ENCODE assay signal across 8 mouse cellular contexts in the genomic region with DNA sequence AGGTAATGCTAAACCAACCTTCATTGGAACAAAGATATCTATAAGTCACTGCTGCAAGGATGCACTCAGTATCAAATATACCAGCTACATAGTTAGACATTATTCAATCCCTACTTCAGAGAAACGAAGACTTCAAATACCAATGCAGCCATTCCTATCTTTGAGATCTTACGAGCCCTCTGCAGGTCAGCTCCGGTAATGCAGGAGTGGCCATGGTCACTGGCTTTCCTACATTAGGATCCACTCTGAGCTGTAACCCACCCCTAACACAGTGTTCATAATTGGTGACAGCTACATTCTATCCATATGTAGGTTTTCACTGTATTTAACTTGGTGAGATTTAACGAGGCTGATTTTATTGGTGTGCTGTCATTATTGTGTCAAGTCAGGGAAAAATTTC.
DNase-seq lines count a peak whose midpoint lies in the region; ATAC-seq and TF ChIP-seq lines count a peak whose summit lies in the region.

No protein-coding gene starts in this region.

- no peaks in the 10 kb centered on the region for H3K4me1 ChIP-seq in ES-Bruce4 (ENCODE audit: control insufficient read depth, insufficient read depth, low read length)
- H3K4me1 ChIP-seq in forebrain, embryonic 12.5 days: no peaks in the 10 kb centered on the region

- no peaks in the 10 kb centered on the region for H3K27me3 ChIP-seq in ES-Bruce4 (ENCODE audit: control insufficient read depth, insufficient read depth, low read length, poor library complexity, severe bottlenecking)
- no peaks in the 10 kb centered on the region for H3K27me3 ChIP-seq in forebrain, embryonic 12.5 days

- TF ChIP-seq POLR2A in ES-Bruce4 (IDR thresholded peaks at IDR 0.05; ENCODE audit: insufficient read depth, low read length): no peak

- H3K36me3 ChIP-seq in ES-Bruce4 (ENCODE audit: control insufficient read depth, insufficient read depth, low read length, poor library complexity, severe bottlenecking): no peaks in the 10 kb centered on the region
- no peaks in the 10 kb centered on the region for H3K36me3 ChIP-seq in forebrain, embryonic 12.5 days (replicated peaks)

- H3K4me2 ChIP-seq in forebrain, embryonic 12.5 days: no peak overlapping the region

- no peak overlapping the region for H3K27ac ChIP-seq in ES-Bruce4 (ENCODE audit: insufficient read depth, low read length)
- no peak overlapping the region for H3K27ac ChIP-seq in forebrain, embryonic 12.5 days
- no peak overlapping the region for H3K27ac ChIP-seq in layer of hippocampus, adult 2 months

- ATAC-seq in forebrain, embryonic 12.5 days (ENCODE audit: low FRiP score): peak; percentile 72
- ATAC-seq in hematopoietic stem cell, adult 5-6 weeks (replicated peaks in 1 of 2; ENCODE audit: insufficient read depth in 1 of 2, low FRiP score in 2 of 2, low TSS enrichment in 1 of 2, low read depth in 1 of 2, poor library complexity in 2 of 2, severe bottlenecking in 2 of 2): peak; percentile 59 to 68

- TF ChIP-seq CTCF in ES-Bruce4 (IDR thresholded peaks at IDR 0.05; ENCODE audit: low read depth, low read length): peak; percentile 58
- peak; percentile 98 for TF ChIP-seq CTCF in layer of hippocampus, adult 2 months (conservative IDR thresholded peaks at IDR 0.05)

- H3K9me3 ChIP-seq in ES-Bruce4 (replicated peaks; ENCODE audit: control insufficient read depth, insufficient read depth, low read length, poor library complexity, severe bottlenecking): no peaks in the 10 kb centered on the region
- H3K9me3 ChIP-seq in forebrain, embryonic 12.5 days: no peaks in the 10 kb centered on the region

- 24% methylated on average over 4 of the region's 4 CpGs for WGBS in forebrain, embryonic 12.5 days

- DNase-seq in c-Kit-positive CD71-negative TER-119-negative erythroid progenitor cells, embryonic 14.5 days (ENCODE audit: low read depth): peak; percentile 59
- DNase-seq in layer of hippocampus, adult 2 months (ENCODE audit: low spot score in 2 of 2): peak; percentile 63 to 84
- peak; percentile 88 for DNase-seq in lung, postnatal 14 days
- DNase-seq in retina, postnatal 7 days (ENCODE audit: low read depth, low spot score): peak; percentile 37
- DNase-seq in urinary bladder, postnatal 14 days (ENCODE audit: low spot score): peak; percentile 76

- no peak for TF ChIP-seq EP300 in ES-Bruce4 (IDR thresholded peaks at IDR 0.05; ENCODE audit: insufficient read depth, low read depth, low read length)

- no peak overlapping the region for H3K4me3 ChIP-seq in ES-Bruce4 (ENCODE audit: low read depth, low read length)
- H3K4me3 ChIP-seq in forebrain, embryonic 12.5 days (replicated peaks): no peak overlapping the region
- no peak overlapping the region for H3K4me3 ChIP-seq in layer of hippocampus, adult 2 months

- H3K9ac ChIP-seq in ES-Bruce4 (ENCODE audit: low read depth, poor library complexity, severe bottlenecking): no peak overlapping the region
- H3K9ac ChIP-seq in forebrain, embryonic 12.5 days: no peak overlapping the region

Comparison
In these comparisons a context has a peak if more than half of its experiments do, and no peak if none do; other contexts are left out.
1. DNase-seq: peak in every context shown above with its lines; median percentile 88 in lung, postnatal 14 days; 76 in urinary bladder, postnatal 14 days; 74 in layer of hippocampus, adult 2 months; 59 in c-Kit-positive CD71-negative TER-119-negative erythroid progenitor cells, embryonic 14.5 days; 37 in retina, postnatal 7 days.